Mouse (Mus musculus): ENCODE results near the gene Rack1. TPM values are rescaled to one million over a fixed set of nuclear protein-coding genes. Genes with fewer than 3 reads are reported as not detected.

Rack1 gene
- total RNA-seq, 1 experiment: 3,112 TPM

- Histone ChIP-seq H3K9ac (ENCODE audit: insufficient read depth, low read depth, low read length, poor library complexity, severe bottlenecking) (peak overlapping the region; percentile 69), H3K9me3 (ENCODE audit: control insufficient read depth, insufficient read depth, low read depth, low read length) (no peaks in the 10 kb centered on the region), H3K27ac (ENCODE audit: insufficient read depth, low read depth, low read length, poor library complexity, severe bottlenecking) (no peak overlapping the region), H3K36me3 (ENCODE audit: control insufficient read depth, insufficient read depth, low read length, poor library complexity, severe bottlenecking) (no peaks in the 10 kb centered on the region), H3K4me1 (ENCODE audit: control insufficient read depth in 2 of 2, insufficient read depth in 2 of 2, low read length in 2 of 2, poor library complexity in 1 of 2) (peaks cover 0 to 14% of the 10 kb centered on the region in 2 experiments; a peak in 2 of 4 replicates), H3K4me3 (ENCODE audit: insufficient read depth in 1 of 2, low read depth in 1 of 2, low read length in 2 of 2, poor library complexity in 1 of 2, severe bottlenecking in 1 of 2) (peak overlapping the region; percentile 83 to 84)
- TF ChIP-seq ZNF384 (IDR thresholded peaks at IDR 0.05; ENCODE audit: low read depth, low read length): no peak
- no peak for TF ChIP-seq CHD2 (IDR thresholded peaks at IDR 0.05; ENCODE audit: low read depth, low read length)
- no peak for TF ChIP-seq ZC3H11A (IDR thresholded peaks at IDR 0.05; ENCODE audit: borderline replicate concordance, low read depth, low read length)
- no peak for TF ChIP-seq HCFC1 (IDR thresholded peaks at IDR 0.05; ENCODE audit: borderline replicate concordance, insufficient read depth, low read length)
- TF ChIP-seq MAFK (IDR thresholded peaks at IDR 0.05; ENCODE audit: insufficient read depth, low read depth, low read length): no peak
- in situ Hi-C loops (cut with MboI; ENCODE audit: low sequenced_read_pairs in 2 of 2, unreplicated experiment in 2 of 2): no loop called here
- no peak for DNase-seq (ENCODE audit: low read depth, low spot score)
Observed at GRCm38 (mm10) chr11:48837310-48838180, 37.4 kb downstream of the Rack1 start.

DNA sequence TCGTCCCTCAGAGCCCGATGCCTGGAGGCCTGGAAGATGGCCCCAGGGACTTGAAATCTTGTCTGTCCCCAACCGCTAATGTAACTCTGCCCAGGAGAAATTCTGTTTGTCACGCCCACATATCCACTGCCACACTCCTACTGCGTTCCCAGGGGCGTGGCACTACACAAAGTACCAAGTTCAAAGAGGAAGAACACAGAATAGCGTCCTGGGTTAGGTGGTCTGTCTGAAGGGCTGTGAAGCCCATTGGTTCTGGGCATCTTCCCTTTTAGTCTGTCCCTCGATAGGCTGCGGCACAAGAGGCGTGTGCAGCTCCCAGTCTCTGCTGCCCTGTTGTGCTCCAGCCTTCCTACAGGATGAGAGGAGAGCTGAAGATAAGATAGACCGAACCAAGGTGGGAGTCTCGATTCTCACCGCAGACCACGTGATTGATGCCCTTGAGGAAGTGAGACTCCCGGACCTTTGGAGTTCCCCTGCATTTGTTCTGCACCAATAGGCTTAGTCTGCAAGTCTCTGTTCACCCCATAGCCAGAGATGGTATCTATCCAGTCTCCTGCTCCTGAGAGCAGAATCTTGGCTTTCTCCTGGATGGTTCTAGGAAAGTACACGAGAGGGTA is 38.2 kb downstream of the Rack1 start:
- H3K27ac ChIP-seq (ENCODE audit: insufficient read depth, low read depth, low read length, poor library complexity, severe bottlenecking): no peak overlapping the region
- no peak for TF ChIP-seq HCFC1 (IDR thresholded peaks at IDR 0.05; ENCODE audit: borderline replicate concordance, insufficient read depth, low read length)
- TF ChIP-seq CHD2 (IDR thresholded peaks at IDR 0.05; ENCODE audit: low read depth, low read length): peak; percentile 14; the same call in 1 of the 2 replicates
- H3K9ac ChIP-seq (ENCODE audit: insufficient read depth, low read depth, low read length, poor library complexity, severe bottlenecking): peak overlapping the region; percentile 69; the same call in 1 of the 2 replicates
- no peak for DNase-seq (ENCODE audit: low read depth, low spot score)
- H3K4me1 ChIP-seq (ENCODE audit: control insufficient read depth in 2 of 2, insufficient read depth in 2 of 2, low read length in 2 of 2, poor library complexity in 1 of 2): peaks cover 0 to 11% of the 10 kb centered on the region in 2 experiments; a peak in 2 of 4 replicates
- no peaks in the 10 kb centered on the region for H3K9me3 ChIP-seq (ENCODE audit: control insufficient read depth, insufficient read depth, low read depth, low read length)
- no peaks in the 10 kb centered on the region for H3K36me3 ChIP-seq (ENCODE audit: control insufficient read depth, insufficient read depth, low read length, poor library complexity, severe bottlenecking)
- peak overlapping the region; percentile 83 to 84 for H3K4me3 ChIP-seq (ENCODE audit: insufficient read depth in 1 of 2, low read depth in 1 of 2, low read length in 2 of 2, poor library complexity in 1 of 2, severe bottlenecking in 1 of 2)
- in situ Hi-C loops (cut with MboI; ENCODE audit: low sequenced_read_pairs in 2 of 2, unreplicated experiment in 2 of 2): no loop called here

- no peak overlapping the region for H3K9ac ChIP-seq (ENCODE audit: insufficient read depth, low read depth, low read length, poor library complexity, severe bottlenecking)
- H3K4me3 ChIP-seq (ENCODE audit: insufficient read depth in 1 of 2, low read depth in 1 of 2, low read length in 2 of 2, poor library complexity in 1 of 2, severe bottlenecking in 1 of 2): no peak overlapping the region
- in situ Hi-C loops (cut with MboI; ENCODE audit: low sequenced_read_pairs in 2 of 2, unreplicated experiment in 2 of 2): no loop called here
Observed at GRCm38 (mm10) chr11:48838879-48839680, 38.9 kb downstream of the Rack1 start.

DNA sequence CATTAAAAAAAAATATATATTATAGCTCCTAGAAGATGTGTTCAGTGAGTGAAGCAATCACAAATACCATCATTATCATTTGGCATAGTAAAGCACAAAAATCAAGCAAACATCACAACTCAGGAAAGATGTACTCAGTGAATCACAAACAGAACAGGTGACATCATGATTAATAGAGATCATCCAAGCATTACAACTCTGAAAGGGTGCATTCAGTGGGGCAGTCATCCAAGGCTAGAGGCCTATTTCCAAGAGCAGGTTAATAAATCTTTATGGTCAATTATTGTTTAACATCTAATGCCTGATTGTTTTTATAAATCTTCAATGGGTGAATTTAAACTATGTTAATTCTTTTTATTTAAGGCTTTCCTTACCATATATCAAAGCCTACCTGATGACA is 40.7 kb downstream of the Rack1 start:
- no peak overlapping the region for H3K27ac ChIP-seq (ENCODE audit: insufficient read depth, low read depth, low read length, poor library complexity, severe bottlenecking)
- TF ChIP-seq CHD2 (IDR thresholded peaks at IDR 0.05; ENCODE audit: low read depth, low read length) (no peak), ZC3H11A (IDR thresholded peaks at IDR 0.05; ENCODE audit: borderline replicate concordance, low read depth, low read length) (no peak)
- H3K4me1 ChIP-seq (ENCODE audit: control insufficient read depth in 2 of 2, insufficient read depth in 2 of 2, low read length in 2 of 2, poor library complexity in 1 of 2): peaks cover 0 to 10% of the 10 kb centered on the region in 2 experiments; a peak in 2 of 4 replicates
- no peak overlapping the region for H3K9ac ChIP-seq (ENCODE audit: insufficient read depth, low read depth, low read length, poor library complexity, severe bottlenecking)
- H3K36me3 ChIP-seq (ENCODE audit: control insufficient read depth, insufficient read depth, low read length, poor library complexity, severe bottlenecking): no peaks in the 10 kb centered on the region
- DNase-seq (ENCODE audit: low read depth, low spot score): no peak
- H3K9me3 ChIP-seq (ENCODE audit: control insufficient read depth, insufficient read depth, low read depth, low read length): no peaks in the 10 kb centered on the region
- in situ Hi-C loops (cut with MboI; ENCODE audit: low sequenced_read_pairs in 2 of 2, unreplicated experiment in 2 of 2): no loop called here
- H3K4me3 ChIP-seq (ENCODE audit: insufficient read depth in 1 of 2, low read depth in 1 of 2, low read length in 2 of 2, poor library complexity in 1 of 2, severe bottlenecking in 1 of 2): no peak overlapping the region

More at GRCm38 (mm10) chr11:48838879-48839680, 38.9 kb downstream of the Rack1 start:
- H3K36me3 ChIP-seq (ENCODE audit: control insufficient read depth, insufficient read depth, low read length, poor library complexity, severe bottlenecking): no peaks in the 10 kb centered on the region
- no peak for DNase-seq (ENCODE audit: low read depth, low spot score)
- H3K9me3 ChIP-seq (ENCODE audit: control insufficient read depth, insufficient read depth, low read depth, low read length): no peaks in the 10 kb centered on the region
- H3K27ac ChIP-seq (ENCODE audit: insufficient read depth, low read depth, low read length, poor library complexity, severe bottlenecking): no peak overlapping the region
- peaks cover 0 to 11% of the 10 kb centered on the region in 2 experiments; a peak in 2 of 4 replicates for H3K4me1 ChIP-seq (ENCODE audit: control insufficient read depth in 2 of 2, insufficient read depth in 2 of 2, low read length in 2 of 2, poor library complexity in 1 of 2)
- TF ChIP-seq MAFK (IDR thresholded peaks at IDR 0.05; ENCODE audit: insufficient read depth, low read depth, low read length) (no peak), CHD2 (IDR thresholded peaks at IDR 0.05; ENCODE audit: low read depth, low read length) (no peak), ZC3H11A (IDR thresholded peaks at IDR 0.05; ENCODE audit: borderline replicate concordance, low read depth, low read length) (no peak), HCFC1 (IDR thresholded peaks at IDR 0.05; ENCODE audit: borderline replicate concordance, insufficient read depth, low read length) (no peak), ZNF384 (IDR thresholded peaks at IDR 0.05; ENCODE audit: low read depth, low read length) (no peak)

Measured in ES-E14 (cell line).